Mouse (Mus musculus): ENCODE results near the gene Caskin1. TPM values are rescaled to one million over a fixed set of nuclear protein-coding genes. Genes with fewer than 3 reads are reported as not detected.

The Caskin1 gene
- polyA plus RNA-seq, 1 experiment from 2014 or later, result 9.1 TPM

DNA sequence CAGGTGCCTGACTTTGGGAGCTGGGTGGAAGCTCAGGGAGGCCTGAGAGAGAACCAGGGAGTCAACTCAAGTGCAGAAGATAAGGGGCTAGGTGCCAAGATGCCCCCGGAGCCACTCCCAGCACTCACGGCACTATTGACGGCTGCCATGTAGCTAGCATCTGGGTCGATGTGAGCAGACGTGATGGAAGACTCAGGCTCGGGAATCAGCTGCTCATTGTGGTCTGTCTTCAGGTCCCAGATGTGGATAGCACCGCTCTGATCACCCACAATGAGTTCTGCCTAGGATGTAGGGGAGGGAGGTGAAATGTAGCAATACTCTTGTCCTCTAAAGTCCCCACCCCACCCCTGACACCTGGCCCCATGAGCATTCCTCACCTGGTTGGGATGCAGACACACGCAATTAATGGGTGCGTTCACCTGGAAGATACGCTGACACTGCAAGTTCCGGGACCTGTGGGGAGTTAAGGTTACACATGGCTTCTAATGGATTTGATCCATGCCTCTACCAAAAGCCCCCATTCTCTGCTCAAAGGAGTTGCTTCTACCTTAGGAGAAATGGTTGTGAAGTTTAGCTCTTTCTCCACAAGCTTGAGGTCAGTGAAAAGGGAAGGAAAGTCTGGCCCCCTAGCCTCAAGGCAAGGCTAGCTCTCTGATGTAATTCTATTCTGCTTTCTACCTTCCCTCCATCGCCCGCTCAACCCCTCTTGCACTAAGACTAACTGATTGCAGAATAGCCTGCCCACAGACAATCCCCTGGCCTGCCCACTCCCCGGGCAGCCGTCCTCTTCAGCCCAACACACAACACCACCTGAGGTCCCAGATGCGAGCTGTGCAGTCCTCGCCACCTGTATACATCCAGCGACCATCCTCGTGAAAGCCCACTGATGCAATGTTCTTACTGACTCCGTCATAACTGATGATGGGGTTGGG is 11.1 kb upstream of the Caskin1 start:
- 90% methylated on average over 20 of the region's 20 CpGs for WGBS
- peaks cover 9% of the 10 kb centered on the region for H3K4me1 ChIP-seq (ENCODE audit: control insufficient read depth, insufficient read depth, low read length)
- no peak overlapping the region for H3K27ac ChIP-seq (ENCODE audit: low read depth, low read length)
- H3K9me3 ChIP-seq (replicated peaks; ENCODE audit: control insufficient read depth, low read length), result no peaks in the 10 kb centered on the region
- no peak overlapping the region for H3K4me3 ChIP-seq (ENCODE audit: low read depth, low read length)
- peak overlapping the region; percentile 85; the same call in 1 of the 2 replicates for H3K9ac ChIP-seq (ENCODE audit: low read length)
- DNase-seq (ENCODE audit: low spot score) (no peak), ATAC-seq (no peak)
- peak overlapping the region; percentile 62; the same call in 1 of the 2 replicates for H3K4me2 ChIP-seq (ENCODE audit: low read length)
- peaks cover 52% of the 10 kb centered on the region for H3K36me3 ChIP-seq (ENCODE audit: control insufficient read depth, insufficient read depth, low read length)
- no peaks in the 10 kb centered on the region for H3K27me3 ChIP-seq (replicated peaks; ENCODE audit: control insufficient read depth, insufficient read depth, low read length)

DNA sequence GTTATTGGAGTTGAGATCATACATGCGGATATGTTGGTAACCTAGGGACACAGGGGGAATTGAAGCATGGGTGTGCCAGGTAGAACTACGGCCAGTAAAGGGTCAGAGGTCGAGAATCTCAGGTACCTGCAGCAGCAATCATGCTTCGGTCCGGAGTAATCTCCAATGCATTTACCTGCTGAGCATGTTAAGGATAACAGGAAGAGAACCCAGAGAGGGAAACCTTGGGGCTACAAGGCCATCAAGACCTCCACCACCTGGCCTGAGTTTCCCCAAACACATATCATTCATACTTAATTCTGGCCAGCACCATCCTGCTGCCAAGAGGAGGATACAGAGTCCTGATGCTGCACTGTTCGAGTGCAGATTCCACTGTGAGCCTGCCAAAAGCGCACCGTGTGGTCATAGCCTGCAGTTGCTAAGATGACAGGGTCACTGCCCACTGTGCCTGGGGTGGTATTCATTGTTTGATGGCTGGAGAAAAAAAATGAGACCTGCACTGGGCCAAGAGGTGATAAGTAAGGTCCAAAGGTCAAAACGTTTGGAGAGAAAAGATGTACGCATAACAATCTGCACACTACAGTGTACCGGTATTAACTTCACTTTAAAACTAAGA is 10.3 kb upstream of the Caskin1 start:
- Histone ChIP-seq H3K4me2 (ENCODE audit: low read length) (peak overlapping the region; percentile 62), H3K9ac (ENCODE audit: low read length) (peak overlapping the region; percentile 85), H3K9me3 (replicated peaks; ENCODE audit: control insufficient read depth, low read length) (no peaks in the 10 kb centered on the region), H3K27me3 (replicated peaks; ENCODE audit: control insufficient read depth, insufficient read depth, low read length) (no peaks in the 10 kb centered on the region), H3K4me1 (ENCODE audit: control insufficient read depth, insufficient read depth, low read length) (peaks cover 6% of the 10 kb centered on the region; the same call in 1 of the 2 replicates), H3K36me3 (ENCODE audit: control insufficient read depth, insufficient read depth, low read length) (peaks cover 46% of the 10 kb centered on the region), H3K4me3 (ENCODE audit: low read depth, low read length) (peak overlapping the region; percentile 77), H3K27ac (ENCODE audit: low read depth, low read length) (no peak overlapping the region)
- 54% methylated on average over 11 of the region's 11 CpGs for WGBS
- ATAC-seq (peak; percentile 30), DNase-seq (ENCODE audit: low spot score) (no peak)

DNA sequence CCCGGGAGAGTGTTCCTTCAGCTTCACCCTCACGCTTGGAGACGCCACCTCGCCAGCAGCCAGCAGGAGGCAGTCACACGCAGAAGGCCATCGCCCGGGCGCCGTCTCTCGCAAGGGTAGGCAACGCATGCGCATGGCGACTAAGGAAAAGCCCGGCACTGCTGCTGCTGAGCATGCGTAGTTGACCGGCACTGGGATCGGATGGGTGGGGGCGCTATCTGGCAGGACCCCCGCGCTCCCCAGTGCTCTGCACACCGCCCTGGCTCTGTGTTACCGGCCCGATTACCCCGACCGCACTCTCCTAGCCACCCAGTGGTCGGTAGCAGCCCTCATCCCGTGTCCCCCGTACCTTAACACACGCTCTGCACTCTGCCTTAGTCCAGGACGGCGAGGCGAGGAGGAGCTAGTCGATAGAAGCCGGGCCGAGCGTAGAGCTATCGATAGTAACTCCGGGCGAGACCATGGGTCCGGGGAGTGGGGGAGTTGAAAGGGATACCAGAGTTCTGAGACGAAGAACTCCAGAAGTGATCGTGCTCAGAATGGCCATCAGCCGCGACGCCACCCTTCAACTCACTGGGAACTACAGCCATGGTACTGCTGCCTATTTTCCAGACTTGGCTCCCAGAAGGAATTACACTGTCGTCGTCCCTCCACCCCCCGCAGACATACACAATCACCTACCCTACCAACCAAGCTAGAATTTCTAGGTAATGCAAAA is 9.6 kb upstream of the Caskin1 start, which contains the start of gene Mlst8:
Gene Mlst8 (minus strand): TSS at position 416 of the 718 bp plus-strand sequence.
- peak within 1 kb of the TSS; percentile 96 for H3K27ac ChIP-seq (ENCODE audit: low read depth, low read length)
- no peaks in the 10 kb centered on the region for H3K27me3 ChIP-seq (replicated peaks; ENCODE audit: control insufficient read depth, insufficient read depth, low read length)
- no peaks in the 10 kb centered on the region for H3K9me3 ChIP-seq (replicated peaks; ENCODE audit: control insufficient read depth, low read length)
- WGBS, result under 1% methylated on average over 43 of the region's 48 CpGs
- H3K9ac ChIP-seq (ENCODE audit: low read length), result peak within 1 kb of the TSS; percentile 85
- peaks cover 6% of the 10 kb centered on the region; the same call in 1 of the 2 replicates for H3K4me1 ChIP-seq (ENCODE audit: control insufficient read depth, insufficient read depth, low read length)
- peak; percentile 98 for DNase-seq (ENCODE audit: low spot score)
- H3K4me3 ChIP-seq (ENCODE audit: low read depth, low read length), result peak within 1 kb of the TSS; percentile 77
- H3K4me2 ChIP-seq (ENCODE audit: low read length), result peak within 1 kb of the TSS; percentile 62
- H3K36me3 ChIP-seq (ENCODE audit: control insufficient read depth, insufficient read depth, low read length), result peaks cover 39% of the 10 kb centered on the region
- ATAC-seq, result peak; percentile 95

DNA sequence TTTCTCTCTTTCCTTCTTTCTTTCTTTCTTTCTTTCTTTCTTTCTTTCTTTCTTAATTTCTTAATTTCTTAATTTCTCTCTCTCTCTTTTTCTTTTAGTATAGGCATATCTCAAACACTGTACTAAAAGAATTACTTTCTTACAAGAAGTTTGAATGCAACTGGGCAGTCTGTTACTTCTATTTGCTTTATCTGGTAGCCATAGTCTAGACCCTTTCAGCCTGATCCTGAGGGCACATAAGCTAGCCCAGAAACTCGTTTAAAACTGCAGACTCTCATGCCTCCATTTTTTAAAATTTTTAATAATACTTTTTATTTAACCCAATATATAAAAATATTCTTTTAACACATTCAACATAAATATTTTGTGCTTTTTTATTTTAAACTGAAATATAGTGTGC is 9.0 kb upstream of the Caskin1 start:
- no peak for DNase-seq (ENCODE audit: low spot score)
- Histone ChIP-seq H3K27me3 (replicated peaks; ENCODE audit: control insufficient read depth, insufficient read depth, low read length) (no peaks in the 10 kb centered on the region), H3K9me3 (replicated peaks; ENCODE audit: control insufficient read depth, low read length) (no peaks in the 10 kb centered on the region), H3K4me3 (ENCODE audit: low read depth, low read length) (peak overlapping the region; percentile 77; the same call in 1 of the 2 replicates), H3K4me1 (ENCODE audit: control insufficient read depth, insufficient read depth, low read length) (peaks cover 6% of the 10 kb centered on the region; the same call in 1 of the 2 replicates), H3K9ac (ENCODE audit: low read length) (no peak overlapping the region; the same call in 1 of the 2 replicates), H3K27ac (ENCODE audit: low read depth, low read length) (no peak overlapping the region), H3K4me2 (ENCODE audit: low read length) (peak overlapping the region; percentile 62; the same call in 1 of the 2 replicates), H3K36me3 (ENCODE audit: control insufficient read depth, insufficient read depth, low read length) (peaks cover 33% of the 10 kb centered on the region)
- no peak for ATAC-seq
- 20% methylated on average over 1 of the region's 1 CpGs for WGBS

DNA sequence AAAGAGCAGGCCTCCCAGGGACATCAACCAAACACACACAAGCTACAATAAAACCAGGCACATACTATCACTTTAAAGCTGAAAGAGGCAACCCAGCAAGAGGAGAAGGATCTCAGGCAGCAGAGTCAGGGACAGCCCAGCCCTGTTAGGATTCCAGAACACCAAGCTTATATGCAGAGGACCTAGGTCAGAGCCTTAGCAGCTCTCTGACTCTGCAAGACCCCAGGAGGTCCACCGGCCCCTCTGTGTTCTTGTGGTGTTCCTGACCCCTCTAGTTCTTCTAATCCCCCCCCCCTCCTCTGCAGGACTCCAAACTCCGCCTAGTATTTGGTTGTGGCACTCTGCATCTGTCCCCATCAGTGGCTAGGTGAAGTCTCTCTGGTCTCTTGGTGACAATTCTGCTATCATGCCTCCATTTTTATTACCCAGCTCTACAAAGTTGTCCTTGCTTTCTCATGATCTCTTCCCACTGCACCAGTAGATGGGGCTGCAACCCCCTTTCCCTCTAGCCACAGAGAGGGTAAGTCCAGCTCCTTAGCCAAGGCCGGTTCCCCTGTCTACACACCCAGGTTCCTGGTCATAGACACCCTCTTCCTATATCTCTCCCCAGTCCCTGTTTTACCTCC is 8.1 kb upstream of the Caskin1 start:
- peaks cover 24% of the 10 kb centered on the region for H3K36me3 ChIP-seq (ENCODE audit: control insufficient read depth, insufficient read depth, low read length)
- H3K4me2 ChIP-seq (ENCODE audit: low read length), result no peak overlapping the region
- no peak for DNase-seq (ENCODE audit: low spot score)
- no peaks in the 10 kb centered on the region for H3K27me3 ChIP-seq (replicated peaks; ENCODE audit: control insufficient read depth, insufficient read depth, low read length)
- H3K9me3 ChIP-seq (replicated peaks; ENCODE audit: control insufficient read depth, low read length), result no peaks in the 10 kb centered on the region
- H3K4me1 ChIP-seq (ENCODE audit: control insufficient read depth, insufficient read depth, low read length), result peaks cover 7% of the 10 kb centered on the region
- no peak overlapping the region for H3K4me3 ChIP-seq (ENCODE audit: low read depth, low read length)
- 47% methylated on average over 3 of the region's 3 CpGs for WGBS
- H3K9ac ChIP-seq (ENCODE audit: low read length), result no peak overlapping the region
- no peak for ATAC-seq
- no peak overlapping the region for H3K27ac ChIP-seq (ENCODE audit: low read depth, low read length)

DNA sequence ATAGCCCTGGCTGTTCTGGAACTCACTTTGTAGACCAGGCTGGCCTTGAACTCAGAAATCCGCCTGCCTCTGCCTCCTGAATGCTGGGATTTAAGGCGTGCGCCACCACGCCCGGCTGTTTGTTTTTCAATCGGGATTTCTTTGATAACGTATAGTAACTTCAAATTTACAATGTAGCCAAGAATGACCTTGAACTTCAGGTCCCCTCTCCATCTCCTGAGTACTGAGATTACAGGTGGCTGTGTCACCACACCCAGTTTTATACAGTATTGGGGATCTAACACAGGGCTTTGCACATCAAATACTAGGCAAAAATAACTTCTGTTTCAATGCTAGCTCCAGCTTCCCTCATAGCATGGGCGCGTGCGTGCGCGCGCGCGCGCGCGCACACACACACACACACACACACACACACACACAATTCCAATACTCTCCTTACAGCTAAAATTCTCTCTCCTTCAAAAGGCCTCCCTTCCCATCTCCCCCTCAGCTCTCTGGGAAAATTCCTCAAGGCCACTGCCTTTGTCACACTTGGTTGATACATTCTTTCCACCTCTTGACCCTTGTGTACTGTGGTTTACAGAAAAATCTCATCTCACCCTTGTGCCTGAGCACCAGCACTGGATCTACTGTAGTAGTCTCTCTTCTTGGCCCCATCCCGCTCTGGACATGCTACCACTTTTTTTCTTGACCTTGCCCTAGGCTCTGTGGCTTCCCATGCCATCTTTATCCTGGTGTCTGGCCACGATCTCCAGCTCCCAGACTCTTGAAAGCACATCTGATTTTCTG is 7.2 kb upstream of the Caskin1 start:
- no peak overlapping the region for H3K27ac ChIP-seq (ENCODE audit: low read depth, low read length)
- no peak overlapping the region for H3K9ac ChIP-seq (ENCODE audit: low read length)
- no peak overlapping the region for H3K4me2 ChIP-seq (ENCODE audit: low read length)
- DNase-seq (ENCODE audit: low spot score) (no peak), ATAC-seq (no peak)
- peaks cover 15% of the 10 kb centered on the region for H3K36me3 ChIP-seq (ENCODE audit: control insufficient read depth, insufficient read depth, low read length)
- 94% methylated on average over 20 of the region's 20 CpGs for WGBS
- no peaks in the 10 kb centered on the region for H3K9me3 ChIP-seq (replicated peaks; ENCODE audit: control insufficient read depth, low read length)
- H3K27me3 ChIP-seq (replicated peaks; ENCODE audit: control insufficient read depth, insufficient read depth, low read length), result no peaks in the 10 kb centered on the region
- peaks cover 11% of the 10 kb centered on the region for H3K4me1 ChIP-seq (ENCODE audit: control insufficient read depth, insufficient read depth, low read length)
- no peak overlapping the region for H3K4me3 ChIP-seq (ENCODE audit: low read depth, low read length)

DNA sequence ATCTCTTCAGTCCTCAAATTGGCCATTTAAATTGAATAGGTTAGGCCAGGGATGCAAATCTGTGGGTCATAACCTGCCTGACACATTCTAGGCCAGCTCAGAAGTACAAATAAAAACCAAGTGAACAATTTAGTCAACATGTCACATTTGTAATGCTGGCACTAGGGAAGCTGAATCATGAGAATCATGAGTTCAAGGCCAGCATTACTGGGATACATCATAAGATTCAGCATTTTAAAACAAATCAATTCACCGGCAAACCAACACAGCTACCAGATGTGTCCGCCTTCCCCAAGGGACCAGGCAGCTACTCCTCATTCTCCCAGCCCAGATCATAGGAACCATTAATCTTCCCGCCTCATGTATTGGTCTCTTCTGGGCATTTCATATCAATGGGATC is 4.9 kb upstream of the Caskin1 start:
- Histone ChIP-seq H3K9ac (ENCODE audit: low read length) (no peak overlapping the region), H3K27me3 (replicated peaks; ENCODE audit: control insufficient read depth, insufficient read depth, low read length) (no peaks in the 10 kb centered on the region), H3K9me3 (replicated peaks; ENCODE audit: control insufficient read depth, low read length) (no peaks in the 10 kb centered on the region), H3K4me1 (ENCODE audit: control insufficient read depth, insufficient read depth, low read length) (peaks cover 13% of the 10 kb centered on the region), H3K27ac (ENCODE audit: low read depth, low read length) (no peak overlapping the region), H3K4me2 (ENCODE audit: low read length) (no peak overlapping the region), H3K4me3 (ENCODE audit: low read depth, low read length) (no peak overlapping the region), H3K36me3 (ENCODE audit: control insufficient read depth, insufficient read depth, low read length) (no peaks in the 10 kb centered on the region)
- DNase-seq (ENCODE audit: low spot score), result no peak
- 90% methylated on average over 3 of the region's 3 CpGs for WGBS
- ATAC-seq, result no peak

All from forebrain, embryonic 14.5 days (tissue).